Mouse (Mus musculus) forebrain, embryonic 13.5 days (tissue): ENCODE data around the gene Opa3. TPM values are rescaled to one million over a fixed set of nuclear protein-coding genes. Genes with fewer than 3 reads are reported as not detected.
A peak's percentile ranks its signal among the peaks of the same experiment; 100 is the strongest.

Experiments
- ATAC-seq: fragments of 200-750 bp; cut with Nextera tagmentation; 2 replicates; pipeline ENCODE4 v1.8.0; 2017
- H3K27ac ChIP-seq: fragments of 300-500 bp; sonication (generic); 2 replicates; pipeline ENCODE4 v1.5.1; 2015; ENCODE audit warnings: inconsistent platforms, mild to moderate bottlenecking, moderate library complexity
- H3K27me3 ChIP-seq: fragments of 300-500 bp; sonication (generic); 2 replicates; pipeline ENCODE4 v1.6.1; 2015; ENCODE audit warnings: mild to moderate bottlenecking, inconsistent platforms
- H3K36me3 ChIP-seq: fragments of 300-500 bp; sonication (generic); 2 replicates; pipeline ENCODE4 v1.6.1; 2015; ENCODE audit warnings: mild to moderate bottlenecking, inconsistent platforms; ENCODE audit not compliant: poor library complexity, severe bottlenecking
- H3K4me1 ChIP-seq: fragments of 300-500 bp; sonication (generic); 2 replicates; pipeline ENCODE4 v1.6.1; 2015; ENCODE audit warnings: inconsistent platforms
- H3K4me2 ChIP-seq: fragments of 300-500 bp; sonication (generic); 2 replicates; pipeline ENCODE4 v1.6.1; 2015; ENCODE audit warnings: inconsistent platforms, mild to moderate bottlenecking, moderate library complexity
- H3K4me3 ChIP-seq: fragments of 300-500 bp; sonication (generic); 2 replicates; pipeline ENCODE4 v1.5.1; 2015; ENCODE audit warnings: mild to moderate bottlenecking, inconsistent platforms
- H3K9ac ChIP-seq: fragments of 300-500 bp; sonication (generic); 2 replicates; pipeline ENCODE4 v1.6.1; 2015; ENCODE audit warnings: mild to moderate bottlenecking, inconsistent platforms
- H3K9me3 ChIP-seq: fragments of 300-500 bp; sonication (generic); replicated peaks from 2 replicates; pipeline ENCODE4 v1.6.1; 2016; ENCODE audit warnings: inconsistent platforms
- WGBS: fragments of 180-500 bp; shearing (Covaris S2); methylation state at CpG from one replicate; pipeline ENCODE4 v1.1.7; 2015; 5-methylcytosine and 5-hydroxymethylcytosine counted together
- polyA plus RNA-seq: library from polyadenylated mRNA; unstranded; fragments of >200 nt; fragmentation: Nextera tagmentation; extraction: Ambion mirVana; gene quantifications from 2 replicates; pipeline ENCODE4 v1.2.1, GENCODE M21; 2015

Gene Opa3
- polyA plus RNA-seq, 1 experiment from 2014 or later, result 42.1 TPM

DNA sequence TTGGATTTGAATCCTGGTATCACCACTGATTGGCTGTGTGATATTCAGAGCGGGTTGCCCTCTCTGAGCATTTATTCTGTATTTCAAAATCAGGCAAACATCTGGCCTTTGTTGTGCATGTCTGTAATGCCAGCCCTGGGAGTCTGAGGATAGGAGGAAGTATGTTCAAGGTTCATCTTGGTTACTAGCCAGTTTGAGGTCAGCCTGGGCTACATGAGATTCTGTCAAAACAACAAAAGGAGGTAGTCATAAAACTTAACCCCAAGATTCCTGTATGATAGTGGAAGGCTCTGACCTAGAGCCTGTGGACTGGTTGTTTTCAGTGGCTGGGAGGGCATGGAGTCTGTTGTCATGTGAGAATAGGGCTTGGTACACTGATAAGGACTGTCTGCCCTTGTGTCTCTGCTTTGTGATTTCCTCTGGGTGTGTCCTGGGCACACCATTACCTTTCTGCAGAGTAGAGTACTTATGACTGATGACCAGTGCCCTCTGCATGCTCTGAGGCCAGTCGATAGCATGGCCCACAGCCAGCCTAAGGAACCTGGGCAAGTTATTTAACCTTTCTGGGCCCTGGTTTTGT is 7.0 kb downstream of the Opa3 start:
- ATAC-seq, result no peak
- Histone ChIP-seq H3K4me2 (no peak overlapping the region), H3K9me3 (no peaks in the 10 kb centered on the region), H3K27me3 (no peaks in the 10 kb centered on the region), H3K36me3 (peaks cover 9% of the 10 kb centered on the region; the same call in 1 of the 2 replicates), H3K4me1 (peaks cover 19% of the 10 kb centered on the region), H3K4me3 (no peak overlapping the region), H3K9ac (no peak overlapping the region), H3K27ac (no peak overlapping the region)
- 96% methylated on average over 2 of the region's 2 CpGs for WGBS

DNA sequence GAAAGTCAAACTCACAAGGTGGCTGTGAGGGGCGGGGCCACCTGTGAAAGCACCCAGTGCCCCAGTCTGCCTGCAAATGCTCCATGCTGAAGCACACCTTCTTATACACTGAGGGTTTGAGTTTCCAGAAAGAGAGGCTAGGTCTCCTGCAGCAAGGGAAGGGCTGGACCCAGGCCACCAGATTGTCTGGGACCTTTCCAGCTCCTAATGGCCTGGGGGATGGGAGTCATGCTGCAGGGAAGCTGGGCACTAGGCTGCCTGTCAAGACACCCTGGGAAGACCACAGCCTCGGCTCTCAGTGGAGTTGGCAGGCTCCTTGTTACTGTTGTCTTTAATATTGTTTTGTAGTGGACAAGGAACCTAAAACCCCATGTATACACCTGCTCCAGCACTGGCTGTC is 8.3 kb downstream of the Opa3 start:
- H3K27me3 ChIP-seq, result no peaks in the 10 kb centered on the region
- peaks cover 13% of the 10 kb centered on the region for H3K4me1 ChIP-seq
- ATAC-seq, result no peak
- 71% methylated on average over 2 of the region's 2 CpGs for WGBS
- no peak overlapping the region for H3K4me3 ChIP-seq
- no peak overlapping the region for H3K27ac ChIP-seq
- peaks cover 8% of the 10 kb centered on the region; the same call in 1 of the 2 replicates for H3K36me3 ChIP-seq
- peak overlapping the region; percentile 30 for H3K9ac ChIP-seq
- H3K9me3 ChIP-seq, result no peaks in the 10 kb centered on the region
- H3K4me2 ChIP-seq, result no peak overlapping the region

DNA sequence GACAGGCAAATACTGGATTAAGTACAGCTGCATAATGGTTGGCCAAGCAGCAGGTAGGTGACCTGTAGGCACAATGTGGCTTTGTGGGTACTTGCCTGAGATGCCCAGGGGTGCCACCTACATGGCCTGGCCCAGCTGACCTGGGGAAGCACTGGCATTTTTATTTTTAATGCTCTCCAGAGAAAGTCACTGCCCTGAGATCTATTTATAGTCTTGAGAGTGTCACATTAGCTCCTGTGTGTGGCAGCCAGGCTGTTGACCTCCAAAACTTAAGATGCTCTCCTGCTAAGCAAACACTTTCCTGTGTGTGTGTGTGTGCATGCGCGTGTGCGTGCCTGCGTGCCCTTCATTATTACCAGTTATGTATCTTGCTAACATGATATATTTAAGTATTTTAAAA is 10.2 kb downstream of the Opa3 start:
- Histone ChIP-seq H3K4me3 (no peak overlapping the region), H3K27ac (no peak overlapping the region), H3K4me1 (peaks cover 10% of the 10 kb centered on the region), H3K9me3 (no peaks in the 10 kb centered on the region), H3K4me2 (no peak overlapping the region), H3K27me3 (no peaks in the 10 kb centered on the region), H3K36me3 (0 out of 2 replicates have a peak, but pooled peaks cover 5% of the 10 kb centered on the region), H3K9ac (0 out of 2 replicates have a peak overlapping the region, but pooled peaks have one; percentile 5)
- 97% methylated on average over 4 of the region's 4 CpGs for WGBS
- no peak for ATAC-seq

DNA sequence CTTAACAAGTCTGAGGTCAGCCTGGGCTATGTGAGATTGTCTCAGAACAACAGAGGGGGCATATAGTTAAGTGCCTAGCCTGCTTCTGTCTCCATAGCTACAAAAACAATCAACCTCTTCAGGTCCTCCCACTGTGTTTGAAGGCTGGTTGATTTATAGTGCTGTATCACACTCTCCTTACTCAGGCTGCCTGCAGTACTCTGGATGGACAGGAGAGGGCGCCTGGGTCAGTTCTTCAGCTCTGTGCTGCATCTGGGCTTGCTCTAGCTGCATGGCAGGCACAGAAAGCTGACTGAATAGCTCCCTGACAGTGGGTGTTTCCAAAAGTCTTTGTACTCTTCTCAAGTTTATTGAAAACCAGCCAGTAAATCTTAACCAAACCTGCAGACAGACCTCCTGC is 11.3 kb downstream of the Opa3 start:
- Histone ChIP-seq H3K4me2 (no peak overlapping the region), H3K4me1 (peaks cover 16% of the 10 kb centered on the region), H3K27me3 (no peaks in the 10 kb centered on the region), H3K27ac (peak overlapping the region; percentile 14), H3K4me3 (no peak overlapping the region; the same call in 1 of the 2 replicates), H3K36me3 (peaks cover 9% of the 10 kb centered on the region; the same call in 1 of the 2 replicates), H3K9ac (peak overlapping the region; percentile 26; the same call in 1 of the 2 replicates), H3K9me3 (no peaks in the 10 kb centered on the region)
- peak; percentile 92 for ATAC-seq
- WGBS, result 0% methylated on average over 1 of the region's 1 CpGs

DNA sequence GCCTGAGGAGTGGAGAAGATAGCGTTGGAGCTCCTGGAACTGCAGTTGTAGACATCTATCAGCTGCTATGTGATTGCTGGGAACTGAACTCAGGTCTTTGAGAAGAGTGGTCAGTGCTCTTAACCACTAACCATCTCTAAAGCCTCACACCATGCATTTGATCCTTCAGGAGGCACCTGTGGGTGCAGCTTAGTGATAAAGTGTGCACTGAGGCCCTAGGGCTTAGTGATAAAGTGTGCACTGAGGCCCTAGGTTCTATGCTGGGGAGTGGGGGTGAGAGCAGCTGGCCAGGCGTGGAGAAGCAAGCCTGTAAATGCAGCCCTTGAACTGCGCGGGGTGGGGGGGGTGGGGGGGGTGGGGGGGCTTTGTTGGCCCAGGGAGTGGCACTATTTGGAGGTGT is 11.9 kb downstream of the Opa3 start:
- Histone ChIP-seq H3K4me3 (no peak overlapping the region), H3K27ac (peak overlapping the region; percentile 7; the same call in 1 of the 2 replicates), H3K9ac (peak overlapping the region; percentile 26; the same call in 1 of the 2 replicates), H3K36me3 (peaks cover 15% of the 10 kb centered on the region), H3K9me3 (no peaks in the 10 kb centered on the region), H3K4me2 (no peak overlapping the region), H3K27me3 (no peaks in the 10 kb centered on the region), H3K4me1 (peaks cover 16% of the 10 kb centered on the region)
- WGBS, result 73% methylated on average over 2 of the region's 4 CpGs
- ATAC-seq, result no peak

DNA sequence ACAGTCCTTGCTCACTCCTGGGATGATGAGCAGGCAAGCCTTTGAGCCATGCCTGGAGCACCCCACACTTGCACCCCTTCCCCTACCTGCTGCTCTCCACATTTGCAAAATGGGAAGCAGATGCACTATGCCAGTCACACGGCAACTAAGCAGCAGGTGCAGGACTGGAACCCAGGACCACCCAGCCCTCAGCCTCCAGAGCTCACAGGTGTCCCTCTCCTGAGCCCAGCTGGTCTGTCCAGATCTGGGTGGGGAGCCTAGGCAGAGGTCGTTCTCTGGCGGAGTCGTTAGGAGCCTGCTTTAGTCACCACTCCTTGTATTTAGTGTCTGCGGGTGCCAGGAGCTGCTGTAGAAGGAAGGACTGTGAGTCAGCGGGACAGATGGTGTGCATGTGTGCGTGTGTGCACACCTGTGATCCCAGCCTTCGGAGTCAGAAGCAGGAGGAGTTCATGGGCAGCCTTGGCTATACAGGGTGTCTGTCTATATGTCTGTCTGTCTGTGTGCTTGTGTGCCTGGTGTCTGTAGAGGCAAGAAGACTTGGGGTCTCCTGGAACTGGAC is 12.8 kb downstream of the Opa3 start:
- Histone ChIP-seq H3K4me2 (no peak overlapping the region), H3K4me3 (no peak overlapping the region), H3K27ac (no peak overlapping the region), H3K9me3 (no peaks in the 10 kb centered on the region), H3K9ac (no peak overlapping the region), H3K27me3 (no peaks in the 10 kb centered on the region), H3K4me1 (peaks cover 16% of the 10 kb centered on the region), H3K36me3 (peaks cover 25% of the 10 kb centered on the region)
- 81% methylated on average over 8 of the region's 8 CpGs for WGBS
- ATAC-seq, result no peak

DNA sequence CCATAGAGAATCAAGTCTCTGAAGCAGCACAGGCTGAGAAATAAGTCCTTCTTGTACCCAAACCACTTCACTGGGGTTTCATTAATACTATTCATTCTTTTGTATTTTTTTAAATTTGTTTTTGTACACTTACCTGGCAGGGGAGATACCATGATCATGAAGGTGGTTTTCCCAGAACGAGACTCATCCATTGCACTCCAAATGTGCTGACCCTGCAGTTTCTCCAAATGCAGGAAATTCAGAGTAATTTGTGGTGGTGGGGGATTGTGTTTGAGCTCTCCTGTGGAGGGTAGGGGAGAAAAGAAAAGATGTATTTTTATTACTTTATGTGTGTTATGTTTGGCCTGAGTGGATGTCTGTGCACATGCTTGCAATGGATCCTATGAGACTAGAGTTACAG is 13.9 kb downstream of the Opa3 start:
- 93% methylated on average over 1 of the region's 1 CpGs for WGBS
- H3K4me2 ChIP-seq, result no peak overlapping the region
- no peaks in the 10 kb centered on the region for H3K27me3 ChIP-seq
- H3K27ac ChIP-seq, result no peak overlapping the region
- no peak overlapping the region for H3K9ac ChIP-seq
- no peaks in the 10 kb centered on the region for H3K9me3 ChIP-seq
- no peak for ATAC-seq
- H3K4me1 ChIP-seq, result peaks cover 16% of the 10 kb centered on the region
- peaks cover 35% of the 10 kb centered on the region for H3K36me3 ChIP-seq
- no peak overlapping the region for H3K4me3 ChIP-seq

DNA sequence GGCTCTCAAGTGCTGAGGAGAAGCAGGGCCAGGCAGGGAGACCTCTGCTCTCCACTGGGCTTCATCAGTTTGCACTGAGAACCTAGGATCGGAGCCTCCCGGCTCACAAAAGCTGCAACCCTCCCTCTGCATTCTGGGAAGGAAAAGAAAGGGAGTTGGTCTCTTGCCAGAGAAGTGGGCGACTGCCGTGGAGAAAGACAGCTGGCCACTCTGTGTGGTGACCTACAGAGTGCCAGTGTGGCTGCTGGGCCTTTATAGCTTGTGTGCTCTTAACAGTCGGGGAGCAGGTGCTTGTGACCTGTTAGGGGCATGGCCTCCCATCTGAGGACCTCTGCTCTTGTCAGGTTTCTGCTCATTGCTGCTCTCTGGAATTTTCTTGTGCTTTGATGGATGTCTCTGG is 15.7 kb downstream of the Opa3 start:
- Histone ChIP-seq H3K4me1 (peaks cover 16% of the 10 kb centered on the region), H3K9ac (peak overlapping the region; percentile 37; the same call in 1 of the 2 replicates), H3K4me2 (no peak overlapping the region), H3K4me3 (no peak overlapping the region), H3K36me3 (peaks cover 43% of the 10 kb centered on the region), H3K27me3 (no peaks in the 10 kb centered on the region), H3K9me3 (no peaks in the 10 kb centered on the region), H3K27ac (no peak overlapping the region)
- 61% methylated on average over 5 of the region's 5 CpGs for WGBS
- no peak for ATAC-seq

DNA sequence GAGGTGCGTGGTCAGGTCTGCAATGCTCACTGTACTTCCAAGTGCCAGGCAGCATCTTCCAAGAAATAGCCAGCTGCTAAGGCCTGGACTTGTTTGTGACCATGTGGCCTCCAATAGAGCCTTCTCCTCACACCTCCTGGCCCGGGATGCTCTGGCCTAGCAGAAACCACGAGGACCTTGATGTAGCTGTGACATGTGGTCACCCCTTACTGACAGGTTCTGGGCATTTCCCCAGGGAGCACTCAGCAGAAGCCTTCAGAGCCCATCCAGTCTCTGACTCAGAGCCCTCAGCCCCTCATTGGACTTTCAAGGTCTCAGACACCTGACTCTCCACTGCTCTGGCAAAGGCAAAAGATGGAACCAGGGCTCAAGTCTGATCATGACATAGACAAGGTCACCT is 16.9 kb downstream of the Opa3 start:
- Histone ChIP-seq H3K27ac (no peak overlapping the region), H3K36me3 (peaks cover 43% of the 10 kb centered on the region), H3K9ac (no peak overlapping the region), H3K4me1 (peaks cover 7% of the 10 kb centered on the region; the same call in 1 of the 2 replicates), H3K9me3 (no peaks in the 10 kb centered on the region), H3K4me3 (no peak overlapping the region), H3K4me2 (no peak overlapping the region), H3K27me3 (no peaks in the 10 kb centered on the region)
- WGBS, result 92% methylated on average over 3 of the region's 3 CpGs
- no peak for ATAC-seq

DNA sequence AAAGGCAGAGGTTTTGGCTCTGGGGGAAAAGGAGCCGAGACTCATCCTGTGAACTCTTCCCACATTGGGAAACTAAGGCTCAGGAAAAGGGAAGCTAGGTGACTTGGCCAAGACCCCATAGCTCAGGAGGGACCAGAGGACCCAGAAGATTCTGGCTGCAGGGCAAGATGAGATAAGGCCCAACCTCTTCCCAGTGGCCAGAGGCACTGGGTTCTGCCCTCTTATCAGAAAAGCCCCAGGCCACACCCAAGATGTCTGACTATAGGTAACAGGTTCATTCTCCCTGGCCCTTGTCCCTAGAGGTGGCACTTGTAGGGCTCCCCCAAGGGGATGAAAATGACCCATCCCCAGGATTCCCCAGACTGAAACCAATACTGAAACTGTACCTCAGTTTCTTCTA is 18.7 kb downstream of the Opa3 start:
- peaks cover 38% of the 10 kb centered on the region for H3K36me3 ChIP-seq
- 89% methylated on average over 1 of the region's 1 CpGs for WGBS
- H3K4me1 ChIP-seq, result peaks cover 7% of the 10 kb centered on the region; the same call in 1 of the 2 replicates
- H3K9me3 ChIP-seq, result no peaks in the 10 kb centered on the region
- H3K4me3 ChIP-seq, result no peak overlapping the region
- no peak for ATAC-seq
- H3K4me2 ChIP-seq, result no peak overlapping the region
- no peak overlapping the region for H3K27ac ChIP-seq
- H3K27me3 ChIP-seq, result no peaks in the 10 kb centered on the region
- H3K9ac ChIP-seq, result no peak overlapping the region

DNA sequence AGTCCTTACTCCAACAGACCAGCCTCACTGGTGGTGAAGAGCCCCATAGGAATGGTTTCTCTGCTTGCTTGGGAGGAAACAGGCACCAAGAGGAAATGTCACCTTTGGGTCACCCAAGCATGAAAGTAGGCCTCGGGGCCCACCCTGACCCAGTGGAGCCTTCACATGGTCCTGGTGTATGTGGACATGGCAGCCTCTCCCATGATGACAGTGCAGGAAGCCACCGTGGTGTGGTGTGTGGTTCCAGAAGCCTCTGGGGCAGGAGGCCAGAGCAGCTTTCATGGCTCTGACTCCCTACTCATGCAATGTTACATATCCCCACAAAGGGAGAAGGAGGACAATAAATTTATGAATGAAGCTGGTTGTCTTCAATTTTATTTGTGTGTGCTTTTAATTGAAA is 19.4 kb downstream of the Opa3 start:
- no peak overlapping the region for H3K4me3 ChIP-seq
- no peaks in the 10 kb centered on the region for H3K27me3 ChIP-seq
- H3K4me2 ChIP-seq, result no peak overlapping the region
- no peak overlapping the region for H3K9ac ChIP-seq
- WGBS, result 94% methylated on average over 2 of the region's 2 CpGs
- peaks cover 7% of the 10 kb centered on the region; the same call in 1 of the 2 replicates for H3K4me1 ChIP-seq
- no peak overlapping the region for H3K27ac ChIP-seq
- peaks cover 38% of the 10 kb centered on the region for H3K36me3 ChIP-seq
- H3K9me3 ChIP-seq, result no peaks in the 10 kb centered on the region
- no peak for ATAC-seq

DNA sequence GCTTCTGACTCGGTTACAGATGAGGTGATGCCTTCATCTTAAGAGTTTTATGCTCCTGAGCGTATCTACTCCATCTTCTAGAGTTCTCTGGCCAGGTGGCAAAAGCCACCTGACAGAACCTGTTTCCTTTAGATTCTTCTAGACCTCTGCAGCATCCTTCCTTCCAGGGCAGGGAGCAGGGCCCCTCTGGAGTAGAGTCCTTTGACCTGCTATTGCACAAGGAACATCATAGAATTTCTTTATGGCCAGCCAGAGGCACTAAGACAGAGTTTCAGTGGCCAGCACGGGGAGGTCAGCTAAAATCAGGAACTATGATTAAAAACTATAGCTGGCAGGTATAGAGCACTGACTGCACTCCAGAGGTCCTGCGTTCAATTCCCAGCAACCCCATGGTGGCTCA is 23.9 kb downstream of the Opa3 start:
- peaks cover 32% of the 10 kb centered on the region for H3K36me3 ChIP-seq
- ATAC-seq, result no peak

DNA sequence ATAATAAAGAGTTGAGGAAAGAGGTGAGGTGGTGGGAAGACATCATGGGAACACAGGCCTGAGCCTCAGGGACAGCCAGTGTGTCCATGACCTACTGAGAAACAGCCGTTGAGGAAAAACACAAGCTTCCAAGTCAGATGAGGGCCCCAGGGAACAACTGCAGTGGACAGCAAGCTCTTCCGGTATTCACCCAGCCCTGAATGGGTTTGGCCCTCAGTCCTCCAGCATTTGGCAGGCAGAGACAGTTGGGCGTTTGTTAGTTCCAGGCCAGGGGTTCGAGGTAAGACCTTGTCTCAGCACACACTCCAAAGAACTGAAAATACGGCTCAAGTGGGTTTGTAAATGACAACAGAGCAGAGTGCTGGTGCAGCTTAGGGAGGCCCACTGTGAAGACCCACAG is 25.3 kb downstream of the Opa3 start:
- Histone ChIP-seq H3K4me2 (no peak overlapping the region), H3K4me3 (no peak overlapping the region), H3K27me3 (no peaks in the 10 kb centered on the region), H3K4me1 (no peaks in the 10 kb centered on the region), H3K9ac (no peak overlapping the region), H3K36me3 (peaks cover 36% of the 10 kb centered on the region), H3K9me3 (no peaks in the 10 kb centered on the region), H3K27ac (no peak overlapping the region)
- 69% methylated on average over 5 of the region's 5 CpGs for WGBS
- no peak for ATAC-seq

More for the DNA sequence above, 23.9 kb downstream of the Opa3 start:
- Histone ChIP-seq H3K27me3 (no peaks in the 10 kb centered on the region), H3K4me1 (no peaks in the 10 kb centered on the region), H3K27ac (no peak overlapping the region), H3K4me3 (no peak overlapping the region), H3K4me2 (no peak overlapping the region), H3K9me3 (no peaks in the 10 kb centered on the region), H3K9ac (no peak overlapping the region)
- 87% methylated on average over 4 of the region's 4 CpGs for WGBS
